Mouse (Mus musculus): Measurements from ENCODE around the gene Gm438. TPM values are rescaled to one million over a fixed set of nuclear protein-coding genes. Genes with fewer than 3 reads are reported as not detected.

Gm438 gene
- not detected for polyA plus RNA-seq (2017; shearing (Covaris generic))

GRCm38 (mm10) chr4:144786483-144786882 lies at the start of gene Gm438:
Gene Gm438, minus strand, starts transcription at chr4:144786583.

Other genes with a start within 250 kb of the Gm438 start
- not detected for gene Gm13124, start 221.4 kb downstream of the Gm438 start, polyA plus RNA-seq (2017; shearing (Covaris generic))
- not detected for gene Aadacl4, start 172.9 kb downstream of the Gm438 start, polyA plus RNA-seq (2017; shearing (Covaris generic))
- not detected for gene Gm436, start 100.2 kb downstream of the Gm438 start, polyA plus RNA-seq (2017; shearing (Covaris generic))
- gene Gm13178, start 65.2 kb downstream of the Gm438 start, polyA plus RNA-seq (2017; shearing (Covaris generic)), result not detected
- gene Dhrs3, start 106.2 kb upstream of the Gm438 start, polyA plus RNA-seq (2017; shearing (Covaris generic)), result 20.5 TPM